Mouse (Mus musculus) adrenal gland (tissue): ENCODE measurements at regions not wholly inside any gene's neighbourhood (a gene's known extent, or its start where the extent isn't known, plus 50 kb on each side); places are given as distances from the start of the nearest gene placed in this dataset.
"Not testable (repeated sequence)": the region's sequence is repeated elsewhere in the genome, so short reads cannot be mapped to it uniquely, and the experiment has no call there.

Source experiments
- intact Hi-C: fragments of 180-260 bp; cut with DNase I; formaldehyde crosslinking; loops from one replicate; pipeline ENCODE4 v1.15.1; 2025

- intact Hi-C loops: no loop called here
Observed at GRCm38 (mm10) chr7:64001611-64002111, 62.9 kb upstream of the Klf13 start.

GRCm38 (mm10) chr7:63998995-63999960 lies 60.6 kb upstream of the Klf13 start:
- intact Hi-C loops: no loop called here

GRCm38 (mm10) chr7:63997997-63998396 lies 59.3 kb upstream of the Klf13 start:
- intact Hi-C loops: no loop called here

- intact Hi-C loops: no loop called here
Observed at GRCm38 (mm10) chr7:63996581-63997098, 57.9 kb upstream of the Klf13 start.

GRCm38 (mm10) chr7:63995255-63995980 lies 56.7 kb upstream of the Klf13 start:
- intact Hi-C loops: no loop called here

GRCm38 (mm10) chr7:63994769-63995168 lies 56.1 kb upstream of the Klf13 start:
- intact Hi-C loops: not testable (repeated sequence)

- intact Hi-C loops: no loop called here
Observed at GRCm38 (mm10) chr7:63992155-63992554, 53.4 kb upstream of the Klf13 start.

- intact Hi-C loops: no loop called here
Observed at GRCm38 (mm10) chr7:63991085-63992010, 52.6 kb upstream of the Klf13 start.

GRCm38 (mm10) chr7:63990312-63991028 lies 51.8 kb upstream of the Klf13 start:
- intact Hi-C loops: no loop called here

GRCm38 (mm10) chr7:63989736-63990135 lies 51.0 kb upstream of the Klf13 start:
- intact Hi-C loops: no loop called here
